Mouse (Mus musculus) kidney, adult 10 weeks (tissue): ENCODE data around the gene Gm9125. TPM values are rescaled to one million over a fixed set of nuclear protein-coding genes. Genes with fewer than 3 reads are reported as not detected.

Experiments
- polyA plus RNA-seq: library from polyadenylated mRNA; stranded (reverse); fragments of 350-450 nt; fragmentation: Illumina TruSeq; extraction: RNeasy Lipid Tissue Mini Kit (QIAGEN cat#74804); gene quantifications from one replicate; pipeline ENCODE4 v1.2.3, GENCODE M21; 2014; ENCODE audit warnings: low read depth, low replicate concordance

The Gm9125 gene
- polyA plus RNA-seq, result not detected

GRCm38 (mm10) chr3:94054785-94055184 is at the start of gene Gm9125:
TSS of gene Gm9125 (minus strand) at chr3:94054885.

GRCm38 (mm10) chr3:94072544-94072943 is 17.9 kb upstream of the Gm9125 start, which contains the start of gene Gm10697:
TSS of gene Gm10697 (minus strand) at chr3:94072644.

Other genes starting within 250 kb of the Gm9125 start
- gene Tdpoz3, start 228.9 kb downstream of the Gm9125 start, polyA plus RNA-seq, result not detected
- not detected for gene Gm9117, start 111.3 kb downstream of the Gm9125 start, polyA plus RNA-seq
- not detected for gene Tdpoz5, start 93.6 kb downstream of the Gm9125 start, polyA plus RNA-seq
- gene Gm10697, start 17.8 kb upstream of the Gm9125 start, polyA plus RNA-seq, result not detected
- gene Gm10696, start 123.3 kb upstream of the Gm9125 start, polyA plus RNA-seq, result not detected
- not detected for gene Gm5286, start 141.8 kb upstream of the Gm9125 start, polyA plus RNA-seq
- not detected for gene Gm4778, start 209.2 kb upstream of the Gm9125 start, polyA plus RNA-seq